Mouse (Mus musculus): ENCODE results near the gene Fgfr2. TPM values are rescaled to one million over a fixed set of nuclear protein-coding genes. Genes with fewer than 3 reads are reported as not detected.
A peak's percentile ranks its signal among the peaks of the same experiment; 100 is the strongest.

The Fgfr2 gene
- polyA plus RNA-seq, 1 experiment from 2014 or later = 24.9 TPM

GRCm38 (mm10) chr7:132580511-132580910 is 542.6 kb downstream of the Fgfr2 start:
- 46% methylated on average over 6 of the region's 6 CpGs for WGBS (ENCODE audit: insufficient replicate concordance)
- Histone ChIP-seq H3K4me3 (ENCODE audit: low read depth, low read length) (no peak overlapping the region), H3K27me3 (ENCODE audit: control insufficient read depth, insufficient read depth, low read length) (0 out of 2 replicates have a peak, but pooled peaks cover 2% of the 10 kb centered on the region), H3K4me1 (ENCODE audit: control insufficient read depth, insufficient read depth, low read length) (peaks cover 3% of the 10 kb centered on the region; the same call in 1 of the 2 replicates), H3K9ac (ENCODE audit: low read depth, low read length) (no peak overlapping the region), H3K27ac (ENCODE audit: low read depth, low read length) (no peak overlapping the region), H3K4me2 (no peak overlapping the region), H3K9me3 (replicated peaks; ENCODE audit: control insufficient read depth, low read length) (no peaks in the 10 kb centered on the region), H3K36me3 (ENCODE audit: control insufficient read depth, insufficient read depth, low read length) (no peaks in the 10 kb centered on the region)
- no peak for ATAC-seq (replicated peaks; ENCODE audit: insufficient number of reproducible peaks, low FRiP score, low TSS enrichment)

- peaks cover 9% of the 10 kb centered on the region for H3K4me1 ChIP-seq (ENCODE audit: control insufficient read depth, insufficient read depth, low read length)
- H3K36me3 ChIP-seq (ENCODE audit: control insufficient read depth, insufficient read depth, low read length) = no peaks in the 10 kb centered on the region
- no peak for ATAC-seq (replicated peaks; ENCODE audit: insufficient number of reproducible peaks, low FRiP score, low TSS enrichment)
- 48% methylated on average over 4 of the region's 4 CpGs for WGBS (ENCODE audit: insufficient replicate concordance)
- no peaks in the 10 kb centered on the region for H3K9me3 ChIP-seq (replicated peaks; ENCODE audit: control insufficient read depth, low read length)
- 0 out of 2 replicates have a peak, but pooled peaks cover 2% of the 10 kb centered on the region for H3K27me3 ChIP-seq (ENCODE audit: control insufficient read depth, insufficient read depth, low read length)
- H3K27ac ChIP-seq (ENCODE audit: low read depth, low read length) = peak overlapping the region; percentile 93; the same call in 1 of the 2 replicates
- peak overlapping the region; percentile 77 for H3K4me3 ChIP-seq (ENCODE audit: low read depth, low read length)
- peak overlapping the region; percentile 79 for H3K4me2 ChIP-seq
- peak overlapping the region; percentile 85 for H3K9ac ChIP-seq (ENCODE audit: low read depth, low read length)
These were observed 546.3 kb downstream of the Fgfr2 start for GRCm38 (mm10) chr7:132576891-132577290.

DNA sequence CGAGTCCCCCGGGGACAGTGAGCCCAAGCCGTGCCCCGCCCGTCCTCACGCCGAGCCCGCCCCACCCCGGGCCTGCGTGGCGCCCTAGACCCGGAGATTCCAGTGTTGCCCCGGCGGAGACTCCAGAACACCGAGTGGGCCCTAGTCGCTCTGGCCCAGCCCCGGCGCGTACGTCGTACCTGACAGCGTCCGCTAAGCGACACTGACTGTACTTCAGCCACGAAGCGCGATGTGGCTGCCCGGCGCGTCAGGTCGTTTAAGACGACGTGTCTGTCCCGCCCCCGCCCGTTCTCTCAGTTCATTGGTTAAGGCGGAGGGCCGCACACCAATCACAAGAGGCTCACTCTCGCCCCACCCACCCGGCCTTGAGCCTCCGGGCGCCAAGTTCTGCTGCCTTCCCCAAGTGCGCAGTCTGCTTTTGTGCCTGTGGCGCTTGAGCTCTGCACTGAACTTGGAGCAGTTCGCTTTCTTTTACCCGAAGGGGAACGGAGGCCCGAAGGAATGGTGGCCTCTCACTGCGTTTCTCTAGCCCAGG is 547.0 kb downstream of the Fgfr2 start, which contains the start of gene Oat:
TSS of gene Oat (minus strand) at position 283 of the 535 bp plus-strand sequence.
- Histone ChIP-seq H3K9me3 (replicated peaks; ENCODE audit: control insufficient read depth, low read length) (no peaks in the 10 kb centered on the region), H3K4me3 (ENCODE audit: low read depth, low read length) (peak within 1 kb of the TSS; percentile 77), H3K36me3 (ENCODE audit: control insufficient read depth, insufficient read depth, low read length) (no peaks in the 10 kb centered on the region), H3K27ac (ENCODE audit: low read depth, low read length) (peak within 1 kb of the TSS; percentile 93), H3K27me3 (ENCODE audit: control insufficient read depth, insufficient read depth, low read length) (0 out of 2 replicates have a peak, but pooled peaks cover 2% of the 10 kb centered on the region), H3K9ac (ENCODE audit: low read depth, low read length) (peak within 1 kb of the TSS; percentile 85), H3K4me1 (ENCODE audit: control insufficient read depth, insufficient read depth, low read length) (peaks cover 9% of the 10 kb centered on the region), H3K4me2 (peak within 1 kb of the TSS; percentile 79)
- peak; percentile 98 for ATAC-seq (replicated peaks; ENCODE audit: insufficient number of reproducible peaks, low FRiP score, low TSS enrichment)
- WGBS (ENCODE audit: insufficient replicate concordance) = under 1% methylated on average over 49 of the region's 49 CpGs

DNA sequence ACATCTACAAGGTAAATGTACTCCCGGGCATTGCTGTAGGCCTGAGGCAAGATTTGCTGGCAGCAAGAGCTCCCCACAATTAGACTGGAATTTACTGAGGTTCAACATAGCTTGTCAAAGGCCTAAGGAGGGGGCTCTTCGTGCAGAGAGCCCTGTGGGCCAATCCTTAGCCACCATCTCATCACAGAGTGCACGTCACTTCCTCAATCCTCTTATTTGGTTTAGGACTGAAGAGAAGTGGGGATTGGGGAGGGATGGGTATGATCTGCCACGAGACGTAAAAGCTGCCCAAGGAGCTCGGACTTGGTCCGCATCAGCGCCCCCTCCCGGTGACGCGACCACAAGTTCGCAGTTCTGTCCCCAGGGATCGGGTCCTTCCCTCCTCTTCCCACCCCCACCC is 547.5 kb downstream of the Fgfr2 start:
- ATAC-seq (replicated peaks; ENCODE audit: insufficient number of reproducible peaks, low FRiP score, low TSS enrichment) = peak; percentile 82
- Histone ChIP-seq H3K9me3 (replicated peaks; ENCODE audit: control insufficient read depth, low read length) (no peaks in the 10 kb centered on the region), H3K36me3 (ENCODE audit: control insufficient read depth, insufficient read depth, low read length) (no peaks in the 10 kb centered on the region), H3K9ac (ENCODE audit: low read depth, low read length) (peak overlapping the region; percentile 85), H3K27me3 (ENCODE audit: control insufficient read depth, insufficient read depth, low read length) (0 out of 2 replicates have a peak, but pooled peaks cover 2% of the 10 kb centered on the region), H3K4me3 (ENCODE audit: low read depth, low read length) (peak overlapping the region; percentile 77), H3K4me1 (ENCODE audit: control insufficient read depth, insufficient read depth, low read length) (peaks cover 9% of the 10 kb centered on the region), H3K27ac (ENCODE audit: low read depth, low read length) (peak overlapping the region; percentile 93), H3K4me2 (peak overlapping the region; percentile 79)
- under 1% methylated on average over 13 of the region's 13 CpGs for WGBS (ENCODE audit: insufficient replicate concordance)

- no peak overlapping the region for H3K27ac ChIP-seq (ENCODE audit: low read depth, low read length)
- H3K36me3 ChIP-seq (ENCODE audit: control insufficient read depth, insufficient read depth, low read length) = no peaks in the 10 kb centered on the region
- 89% methylated on average over 5 of the region's 5 CpGs for WGBS (ENCODE audit: insufficient replicate concordance)
- 0 out of 2 replicates have a peak, but pooled peaks cover 2% of the 10 kb centered on the region for H3K27me3 ChIP-seq (ENCODE audit: control insufficient read depth, insufficient read depth, low read length)
- no peak overlapping the region for H3K4me3 ChIP-seq (ENCODE audit: low read depth, low read length)
- no peak overlapping the region for H3K9ac ChIP-seq (ENCODE audit: low read depth, low read length)
- no peak for ATAC-seq (replicated peaks; ENCODE audit: insufficient number of reproducible peaks, low FRiP score, low TSS enrichment)
- H3K4me2 ChIP-seq = no peak overlapping the region
- no peaks in the 10 kb centered on the region for H3K9me3 ChIP-seq (replicated peaks; ENCODE audit: control insufficient read depth, low read length)
- H3K4me1 ChIP-seq (ENCODE audit: control insufficient read depth, insufficient read depth, low read length) = peaks cover 18% of the 10 kb centered on the region
These were observed 548.5 kb downstream of the Fgfr2 start for GRCm38 (mm10) chr7:132574646-132575045.

GRCm38 (mm10) chr7:132573205-132573604 is 549.9 kb downstream of the Fgfr2 start:
- no peak for ATAC-seq (replicated peaks; ENCODE audit: insufficient number of reproducible peaks, low FRiP score, low TSS enrichment)
- no peaks in the 10 kb centered on the region for H3K9me3 ChIP-seq (replicated peaks; ENCODE audit: control insufficient read depth, low read length)
- no peak overlapping the region for H3K4me3 ChIP-seq (ENCODE audit: low read depth, low read length)
- no peaks in the 10 kb centered on the region; the same call in 1 of the 2 replicates for H3K36me3 ChIP-seq (ENCODE audit: control insufficient read depth, insufficient read depth, low read length)
- no peak overlapping the region for H3K4me2 ChIP-seq
- H3K9ac ChIP-seq (ENCODE audit: low read depth, low read length) = no peak overlapping the region
- WGBS (ENCODE audit: insufficient replicate concordance) = 68% methylated on average over 6 of the region's 6 CpGs
- 0 out of 2 replicates have a peak overlapping the region, but pooled peaks have one; percentile 24 for H3K27ac ChIP-seq (ENCODE audit: low read depth, low read length)
- H3K4me1 ChIP-seq (ENCODE audit: control insufficient read depth, insufficient read depth, low read length) = peaks cover 18% of the 10 kb centered on the region
- H3K27me3 ChIP-seq (ENCODE audit: control insufficient read depth, insufficient read depth, low read length) = 0 out of 2 replicates have a peak, but pooled peaks cover 2% of the 10 kb centered on the region

- no peak for ATAC-seq (replicated peaks; ENCODE audit: insufficient number of reproducible peaks, low FRiP score, low TSS enrichment)
- Histone ChIP-seq H3K4me1 (ENCODE audit: control insufficient read depth, insufficient read depth, low read length) (peaks cover 18% of the 10 kb centered on the region), H3K9ac (ENCODE audit: low read depth, low read length) (no peak overlapping the region), H3K4me3 (ENCODE audit: low read depth, low read length) (no peak overlapping the region), H3K27ac (ENCODE audit: low read depth, low read length) (0 out of 2 replicates have a peak overlapping the region, but pooled peaks have one; percentile 24), H3K4me2 (no peak overlapping the region), H3K9me3 (replicated peaks; ENCODE audit: control insufficient read depth, low read length) (no peaks in the 10 kb centered on the region), H3K36me3 (ENCODE audit: control insufficient read depth, insufficient read depth, low read length) (no peaks in the 10 kb centered on the region; the same call in 1 of the 2 replicates), H3K27me3 (ENCODE audit: control insufficient read depth, insufficient read depth, low read length) (0 out of 2 replicates have a peak, but pooled peaks cover 2% of the 10 kb centered on the region)
- WGBS (ENCODE audit: insufficient replicate concordance) = 66% methylated on average over 3 of the region's 3 CpGs
These were observed 550.4 kb downstream of the Fgfr2 start for GRCm38 (mm10) chr7:132572738-132573137.

GRCm38 (mm10) chr7:132571481-132571880 is 551.7 kb downstream of the Fgfr2 start:
- Histone ChIP-seq H3K4me3 (ENCODE audit: low read depth, low read length) (no peak overlapping the region), H3K27ac (ENCODE audit: low read depth, low read length) (no peak overlapping the region), H3K4me2 (no peak overlapping the region)

More at GRCm38 (mm10) chr7:132571481-132571880, 551.7 kb downstream of the Fgfr2 start:
- 82% methylated on average over 8 of the region's 8 CpGs for WGBS (ENCODE audit: insufficient replicate concordance)
- H3K9ac ChIP-seq (ENCODE audit: low read depth, low read length) = no peak overlapping the region
- H3K27me3 ChIP-seq (ENCODE audit: control insufficient read depth, insufficient read depth, low read length) = no peaks in the 10 kb centered on the region
- H3K4me1 ChIP-seq (ENCODE audit: control insufficient read depth, insufficient read depth, low read length) = peaks cover 16% of the 10 kb centered on the region
- no peaks in the 10 kb centered on the region for H3K9me3 ChIP-seq (replicated peaks; ENCODE audit: control insufficient read depth, low read length)
- H3K36me3 ChIP-seq (ENCODE audit: control insufficient read depth, insufficient read depth, low read length) = no peaks in the 10 kb centered on the region; the same call in 1 of the 2 replicates
- no peak for ATAC-seq (replicated peaks; ENCODE audit: insufficient number of reproducible peaks, low FRiP score, low TSS enrichment)

All from heart, embryonic 11.5 days (tissue).